Mouse (Mus musculus) cortical plate, adult 2 months (tissue): ENCODE measurements around the gene Dedd2.

Source experiments
- CTCF ChIP-seq: fragments of 200-500 bp; IDR thresholded peaks from 2 replicates; pipeline ENCODE4 v1.5.1; 2011; ENCODE audit warnings: mild to moderate bottlenecking, control low read depth, low read length; ENCODE audit not compliant: insufficient read depth; ENCODE audit errors: extremely low read depth
- POLR2A ChIP-seq: fragments of 200-500 bp; IDR thresholded peaks from 2 replicates; pipeline ENCODE4 v1.6.1; 2011; ENCODE audit warnings: mild to moderate bottlenecking, low read length, control low read depth; ENCODE audit not compliant: insufficient read depth; ENCODE audit errors: extremely low read depth

GRCm38 (mm10) chr7:25227523-25228300 lies 7.3 kb upstream of the Dedd2 start:
- TF ChIP-seq CTCF (no peak), POLR2A (0 out of 2 replicates have a peak, but pooled peaks have one; percentile 15)
